Mouse (Mus musculus) small intestine, adult 2 months (tissue): Measurements from ENCODE around the gene Adgre1.

Experiments used
- CTCF ChIP-seq: fragments of 200-500 bp; IDR thresholded peaks from 2 replicates; pipeline ENCODE4 v1.5.1; 2012; ENCODE audit warnings: low read depth, mild to moderate bottlenecking, control low read depth, inconsistent platforms, low read length, moderate library complexity, mixed read lengths; ENCODE audit not compliant: insufficient replicate concordance, insufficient read length; ENCODE audit errors: extremely low read depth
- POLR2A ChIP-seq: fragments of 200-500 bp; IDR thresholded peaks from 2 replicates; pipeline ENCODE4 v1.6.1; 2012; ENCODE audit warnings: low read depth, mild to moderate bottlenecking, control low read depth, inconsistent platforms, low read length, moderate library complexity

- TF ChIP-seq POLR2A (no peak), CTCF (no peak)
Observed at GRCm38 (mm10) chr17:57337996-57338395, 20.5 kb upstream of the Adgre1 start.
